Mouse (Mus musculus) heart, adult 2 months (tissue): ENCODE measurements around the gene Specc1. TPM values are rescaled to one million over a fixed set of nuclear protein-coding genes. Genes with fewer than 3 reads are reported as not detected.

Source experiments
- DNase-seq, 2 experiments: peaks; one replicate each; pipeline ENCODE4 v3.0.0; 2021
- H3K27ac ChIP-seq: fragments of 200-600 bp; 2 replicates; pipeline ENCODE4 v1.8.1; 2022
- H3K27me3 ChIP-seq: fragments of 200-500 bp; 2 replicates; pipeline ENCODE4 v1.6.1; 2012; ENCODE audit warnings: mild to moderate bottlenecking, low read length, inconsistent platforms, mixed read lengths; ENCODE audit not compliant: control insufficient read depth, insufficient read depth
- H3K36me3 ChIP-seq: fragments of 200-500 bp; 2 replicates; pipeline ENCODE4 v1.6.1; 2012; ENCODE audit warnings: low read length, inconsistent platforms; ENCODE audit not compliant: control insufficient read depth, insufficient read depth
- H3K4me1 ChIP-seq: fragments of 200-500 bp; 2 replicates; pipeline ENCODE4 v1.6.1; 2011; ENCODE audit warnings: low read length; ENCODE audit not compliant: control insufficient read depth, insufficient read depth
- H3K4me3 ChIP-seq: fragments of 200-600 bp; 2 replicates; pipeline ENCODE4 v1.8.1; 2022
- H3K79me2 ChIP-seq: fragments of 200-500 bp; replicated peaks from 2 replicates; pipeline ENCODE4 v1.6.1; 2012; ENCODE audit warnings: mild to moderate bottlenecking, inconsistent platforms, low read length, moderate library complexity, mixed read lengths; ENCODE audit not compliant: control insufficient read depth, insufficient read depth
- H3K9ac ChIP-seq: fragments of 200-500 bp; 2 replicates; pipeline ENCODE4 v1.6.1; 2012; ENCODE audit warnings: low read depth, mild to moderate bottlenecking, control low read depth, inconsistent platforms, low read length, mixed read lengths
- CTCF ChIP-seq: fragments of 200-600 bp; IDR thresholded peaks from 2 replicates; pipeline ENCODE4 v1.8.1; 2022; ENCODE audit warnings: antibody characterized with exemption, mild to moderate bottlenecking, moderate library complexity
- EP300 ChIP-seq: fragments of 200-500 bp; IDR thresholded peaks from 2 replicates; pipeline ENCODE4 v1.6.1; 2011; ENCODE audit warnings: low read depth, low read length, control low read depth; ENCODE audit not compliant: insufficient read depth
- POLR2A ChIP-seq: fragments of 200-500 bp; IDR thresholded peaks from 2 replicates; pipeline ENCODE4 v1.6.1; 2011; ENCODE audit warnings: mild to moderate bottlenecking, low read depth, low read length, control low read depth; ENCODE audit not compliant: insufficient read depth
- WGBS: fragments of 180-500 bp; shearing (Covaris S2); methylation state at CpG from one replicate; pipeline ENCODE4 v1.1.7; 2018; 5-methylcytosine and 5-hydroxymethylcytosine counted together
- intact Hi-C: fragments of 180-260 bp; cut with DNase I; formaldehyde crosslinking; loops from one replicate; pipeline ENCODE4 v1.15.1; 2025
- polyA plus RNA-seq: library from polyadenylated mRNA; depleted of rRNA; stranded (reverse); fragments of >200 nt; gene quantifications from 2 replicates; pipeline ENCODE4 v1.2.3, GENCODE M21; 2012
- total RNA-seq, 2 experiments: library from RNA; stranded (reverse); gene quantifications; 2 replicates each; pipeline ENCODE4 v1.2.3; 2021

The Specc1 gene
- total and polyA plus RNA-seq, 3 experiments, result 3.5 to 21.6 (median 4.6) TPM

- WGBS, result 66% methylated on average over 8 of the region's 8 CpGs
- no peaks in the 10 kb centered on the region for H3K27me3 ChIP-seq
- H3K36me3 ChIP-seq, result no peaks in the 10 kb centered on the region
- DNase-seq, result no peak
- H3K4me3 ChIP-seq, result no peak overlapping the region
- intact Hi-C loops, result no loop called here
- H3K27ac ChIP-seq, result no peak overlapping the region
- TF ChIP-seq EP300 (no peak), CTCF (no peak), POLR2A (no peak)
- H3K4me1 ChIP-seq, result no peaks in the 10 kb centered on the region
- no peaks in the 10 kb centered on the region for H3K79me2 ChIP-seq
- H3K9ac ChIP-seq, result no peak overlapping the region
Measured at GRCm38 (mm10) chr11:62050356-62051330, 94.1 kb downstream of the Specc1 start.

DNA sequence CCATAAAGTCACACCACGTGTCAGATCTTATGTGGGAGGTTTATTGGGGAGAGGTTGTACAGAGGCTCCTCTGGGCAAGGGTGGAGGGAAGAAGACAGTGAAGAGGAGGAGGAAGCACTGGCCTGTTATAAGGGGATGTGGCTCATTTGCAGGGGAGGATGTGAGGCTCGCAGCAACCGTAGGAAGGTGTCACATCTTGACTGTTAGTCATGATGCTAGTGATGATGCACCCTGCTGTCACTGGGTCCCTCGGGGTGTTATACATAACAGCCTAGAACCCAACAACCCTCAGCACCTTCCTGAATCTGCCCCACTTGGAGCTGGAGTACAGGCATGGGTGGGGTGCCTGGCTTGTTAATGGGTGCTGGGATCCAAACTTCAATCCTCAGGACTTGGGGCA is 94.9 kb downstream of the Specc1 start:
- H3K27me3 ChIP-seq, result no peaks in the 10 kb centered on the region
- H3K9ac ChIP-seq, result no peak overlapping the region
- no peaks in the 10 kb centered on the region for H3K36me3 ChIP-seq
- 79% methylated on average over 4 of the region's 4 CpGs for WGBS
- no peaks in the 10 kb centered on the region for H3K79me2 ChIP-seq
- no peak for DNase-seq
- no peak overlapping the region for H3K27ac ChIP-seq
- H3K4me1 ChIP-seq, result no peaks in the 10 kb centered on the region
- TF ChIP-seq CTCF (no peak), EP300 (no peak), POLR2A (no peak)
- H3K4me3 ChIP-seq, result no peak overlapping the region
- intact Hi-C loops, result no loop called here

DNA sequence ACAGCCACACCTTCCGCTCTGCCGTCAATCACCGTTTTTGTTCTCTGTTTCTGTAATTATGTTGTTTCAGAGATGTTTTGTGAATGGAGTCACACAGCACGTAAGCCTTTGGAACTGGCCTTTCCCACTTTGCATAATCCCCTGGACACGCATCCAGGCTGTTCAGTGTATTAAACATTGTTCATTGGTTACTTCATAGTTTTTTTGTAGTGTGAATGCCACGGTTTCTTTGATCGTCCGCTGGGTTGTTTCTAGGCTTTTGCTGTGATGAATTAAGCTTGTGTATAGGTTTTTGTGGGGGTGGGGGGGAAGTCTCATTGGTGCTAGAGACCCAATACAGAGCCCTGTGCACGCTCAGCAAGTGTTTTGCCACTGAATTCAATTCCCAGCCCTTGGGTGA is 97.4 kb downstream of the Specc1 start:
- 85% methylated on average over 9 of the region's 9 CpGs for WGBS
- no peaks in the 10 kb centered on the region for H3K27me3 ChIP-seq

DNA sequence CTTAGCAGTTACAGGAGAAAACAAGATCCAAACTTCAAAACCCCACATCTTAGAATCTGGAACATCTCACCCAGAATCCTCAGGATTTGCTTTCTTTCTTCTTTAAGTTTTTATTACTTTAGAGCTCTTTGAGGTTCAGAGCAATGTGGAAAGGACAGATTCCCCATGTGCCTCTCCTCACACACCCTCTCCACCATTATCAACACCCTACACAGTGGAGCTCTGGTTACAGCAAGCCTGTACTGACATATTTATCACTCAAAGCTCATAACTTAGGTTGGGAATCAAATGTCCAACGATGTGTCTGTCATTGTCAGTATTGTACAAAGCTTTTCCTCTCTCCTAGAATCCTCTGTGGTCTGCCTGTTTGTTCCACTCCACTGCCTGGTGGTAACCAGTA is 108.0 kb downstream of the Specc1 start:
- DNase-seq, result no peak
- Histone ChIP-seq H3K36me3 (no peaks in the 10 kb centered on the region), H3K4me3 (no peak overlapping the region), H3K27me3 (no peaks in the 10 kb centered on the region), H3K79me2 (no peaks in the 10 kb centered on the region), H3K9ac (no peak overlapping the region), H3K27ac (no peak overlapping the region), H3K4me1 (no peaks in the 10 kb centered on the region)
- 25% methylated on average over 1 of the region's 1 CpGs for WGBS
- intact Hi-C loops, result no loop called here
- TF ChIP-seq CTCF (no peak), POLR2A (no peak), EP300 (no peak)

More for the DNA sequence above, 97.4 kb downstream of the Specc1 start:
- Histone ChIP-seq H3K4me3 (no peak overlapping the region), H3K9ac (no peak overlapping the region), H3K36me3 (no peaks in the 10 kb centered on the region), H3K4me1 (no peaks in the 10 kb centered on the region), H3K27ac (no peak overlapping the region), H3K79me2 (no peaks in the 10 kb centered on the region)
- intact Hi-C loops, result no loop called here
- TF ChIP-seq POLR2A, result no peak
- no peak for TF ChIP-seq EP300
- TF ChIP-seq CTCF, result no peak
- DNase-seq, result no peak

- WGBS, result 45% methylated on average over 6 of the region's 6 CpGs
Measured at GRCm38 (mm10) chr11:62065655-62066054, 109.1 kb downstream of the Specc1 start.

GRCm38 (mm10) chr11:62069554-62069953 is 113.0 kb downstream of the Specc1 start:
- WGBS, result 51% methylated on average over 2 of the region's 2 CpGs
- no peaks in the 10 kb centered on the region for H3K27me3 ChIP-seq
- H3K36me3 ChIP-seq, result no peaks in the 10 kb centered on the region
- TF ChIP-seq POLR2A (no peak), CTCF (no peak), EP300 (no peak)
- DNase-seq, result no peak
- no peaks in the 10 kb centered on the region for H3K4me1 ChIP-seq
- intact Hi-C loops, result no loop called here
- no peak overlapping the region for H3K9ac ChIP-seq
- no peak overlapping the region for H3K27ac ChIP-seq
- no peaks in the 10 kb centered on the region for H3K79me2 ChIP-seq
- no peak overlapping the region for H3K4me3 ChIP-seq

More at GRCm38 (mm10) chr11:62065655-62066054, 109.1 kb downstream of the Specc1 start:
- TF ChIP-seq POLR2A, result no peak
- no peak for TF ChIP-seq CTCF
- no peak for TF ChIP-seq EP300
- H3K9ac ChIP-seq, result no peak overlapping the region
- H3K4me1 ChIP-seq, result no peaks in the 10 kb centered on the region
- H3K79me2 ChIP-seq, result no peaks in the 10 kb centered on the region
- intact Hi-C loops, result no loop called here
- no peak for DNase-seq
- H3K4me3 ChIP-seq, result no peak overlapping the region
- H3K36me3 ChIP-seq, result no peaks in the 10 kb centered on the region
- H3K27ac ChIP-seq, result no peak overlapping the region
- no peaks in the 10 kb centered on the region for H3K27me3 ChIP-seq
